Mouse (Mus musculus) bone marrow, adult 2 months (tissue): ENCODE measurements around the gene Rdh5.

ENCODE experiments used
- CTCF ChIP-seq: fragments of 200-500 bp; IDR thresholded peaks from 2 replicates; pipeline ENCODE4 v1.5.1; 2011; ENCODE audit warnings: low read length, control low read depth; ENCODE audit not compliant: control insufficient read depth, insufficient read depth
- POLR2A ChIP-seq: fragments of 200-500 bp; IDR thresholded peaks from 2 replicates; pipeline ENCODE4 v1.6.1; 2011; ENCODE audit warnings: low read depth, mild to moderate bottlenecking, control low read depth, low read length, borderline replicate concordance; ENCODE audit not compliant: control insufficient read depth

DNA sequence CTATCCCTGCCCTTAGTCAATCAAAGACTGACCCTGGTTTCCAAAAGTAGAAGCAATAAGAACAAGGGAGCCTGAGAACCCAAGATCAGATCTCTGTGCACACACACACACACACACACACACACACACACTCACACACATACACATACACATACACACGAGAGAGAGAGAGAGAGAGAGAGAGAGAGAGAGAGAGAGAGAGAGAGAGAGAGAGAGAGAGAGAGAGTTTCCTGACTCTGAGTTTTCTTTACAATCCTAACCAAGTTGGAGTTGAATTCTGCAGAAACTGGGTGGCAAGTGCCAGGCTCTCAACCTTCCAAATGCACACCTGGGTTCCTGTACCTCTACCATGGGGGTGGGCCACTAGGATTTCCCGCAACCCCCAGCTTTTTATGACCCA is 32.8 kb downstream of the Rdh5 start:
- TF ChIP-seq CTCF (no peak), POLR2A (no peak)
